Mouse (Mus musculus) hindbrain, postnatal 0 days (tissue): ENCODE measurements at regions not wholly inside any gene's neighbourhood (a gene's known extent, or its start where the extent isn't known, plus 50 kb on each side); places are given as distances from the start of the nearest gene placed in this dataset.
A peak's percentile ranks its signal among the peaks of the same experiment; 100 is the strongest.

Experiments
- ATAC-seq: fragments of 200-750 bp; cut with Nextera tagmentation; 2 replicates; pipeline ENCODE4 v1.8.0; 2017; ENCODE audit warnings: mild to moderate bottlenecking, moderate TSS enrichment, moderate library complexity
- DNase-seq: peaks from one replicate; pipeline ENCODE4 v3.0.0-alpha.2; 2015; ENCODE audit warnings: low spot score
- H3K27ac ChIP-seq: fragments of 300-500 bp; sonication (generic); 2 replicates; pipeline ENCODE4 v1.5.1; 2014; ENCODE audit warnings: mild to moderate bottlenecking
- H3K27me3 ChIP-seq: fragments of 300-500 bp; sonication (generic); 2 replicates; pipeline ENCODE4 v1.6.1; 2014; ENCODE audit warnings: low read length, mixed read lengths; ENCODE audit not compliant: insufficient read depth
- H3K36me3 ChIP-seq: fragments of 300-500 bp; sonication (generic); 2 replicates; pipeline ENCODE4 v1.6.1; 2014; ENCODE audit warnings: low read length, mixed read lengths; ENCODE audit not compliant: insufficient read depth
- H3K4me1 ChIP-seq: fragments of 300-500 bp; sonication (generic); 2 replicates; pipeline ENCODE4 v1.6.1; 2014; ENCODE audit warnings: antibody characterized with exemption, low read length, mixed read lengths; ENCODE audit not compliant: insufficient read depth
- H3K4me2 ChIP-seq: fragments of 300-500 bp; sonication (generic); 2 replicates; pipeline ENCODE4 v1.6.1; 2014; ENCODE audit warnings: low read depth, mild to moderate bottlenecking, low read length, moderate library complexity, mixed read lengths
- H3K4me3 ChIP-seq: fragments of 300-500 bp; sonication (generic); 2 replicates; pipeline ENCODE4 v1.5.1; 2014; ENCODE audit warnings: low read length
- H3K9ac ChIP-seq: fragments of 300-500 bp; sonication (generic); replicated peaks from 2 replicates; pipeline ENCODE4 v1.6.1; 2014; ENCODE audit warnings: mild to moderate bottlenecking, low read length, moderate library complexity, mixed read lengths
- H3K9me3 ChIP-seq: fragments of 300-500 bp; sonication (generic); 2 replicates; pipeline ENCODE4 v1.6.1; 2016; ENCODE audit warnings: low read length, mixed read lengths
- CTCF ChIP-seq: IDR thresholded peaks from 2 replicates; pipeline ENCODE4 v1.5.1; 2016; ENCODE audit warnings: antibody characterized with exemption, control low read depth, low read depth
- WGBS: fragments of 180-500 bp; shearing (Covaris S2); extraction: QIAGEN DNeasy Blood & Tissue Kit; methylation state at CpG from one replicate; pipeline ENCODE4 v1.1.7; 2014; 5-methylcytosine and 5-hydroxymethylcytosine counted together

- TF ChIP-seq CTCF = no peak
- no peak for DNase-seq
- no peaks in the 10 kb centered on the region for H3K9me3 ChIP-seq
- H3K4me2 ChIP-seq = no peak overlapping the region
- H3K27me3 ChIP-seq = no peaks in the 10 kb centered on the region
- H3K4me1 ChIP-seq = no peaks in the 10 kb centered on the region
- WGBS = 84% methylated on average over 2 of the region's 2 CpGs
- H3K4me3 ChIP-seq = no peak overlapping the region
- ATAC-seq = no peak
- H3K27ac ChIP-seq = no peak overlapping the region
- no peak overlapping the region for H3K9ac ChIP-seq
- H3K36me3 ChIP-seq = no peaks in the 10 kb centered on the region
These were observed 136.6 kb downstream of the Mreg start for GRCm38 (mm10) chr1:72075464-72075863.

GRCm38 (mm10) chr1:72073245-72073644, 138.9 kb downstream of the Mreg start:
- H3K27me3 ChIP-seq = no peaks in the 10 kb centered on the region
- ATAC-seq (no peak), DNase-seq (peak; percentile 24)
- H3K4me3 ChIP-seq = no peak overlapping the region
- no peak overlapping the region for H3K9ac ChIP-seq
- no peak for TF ChIP-seq CTCF
- WGBS = 73% methylated on average over 4 of the region's 4 CpGs
- no peaks in the 10 kb centered on the region for H3K4me1 ChIP-seq
- no peaks in the 10 kb centered on the region for H3K36me3 ChIP-seq
- no peak overlapping the region for H3K4me2 ChIP-seq
- H3K9me3 ChIP-seq = no peaks in the 10 kb centered on the region
- H3K27ac ChIP-seq = no peak overlapping the region

- H3K4me3 ChIP-seq = no peak overlapping the region
- H3K4me2 ChIP-seq = no peak overlapping the region
- H3K9ac ChIP-seq = no peak overlapping the region
- no peak for DNase-seq
- H3K4me1 ChIP-seq = no peaks in the 10 kb centered on the region
- no peak for ATAC-seq
- H3K9me3 ChIP-seq = no peaks in the 10 kb centered on the region
- H3K27ac ChIP-seq = no peak overlapping the region
- no peaks in the 10 kb centered on the region for H3K27me3 ChIP-seq
- TF ChIP-seq CTCF = no peak
- H3K36me3 ChIP-seq = no peaks in the 10 kb centered on the region
- WGBS = 83% methylated on average over 5 of the region's 5 CpGs
These were observed 141.6 kb downstream of the Mreg start for GRCm38 (mm10) chr1:72070489-72070888.

GRCm38 (mm10) chr1:72069056-72069455, 143.1 kb downstream of the Mreg start:
- Histone ChIP-seq H3K27ac (no peak overlapping the region), H3K4me1 (peaks cover 3% of the 10 kb centered on the region; the same call in 1 of the 2 replicates), H3K9me3 (no peaks in the 10 kb centered on the region), H3K4me2 (no peak overlapping the region), H3K27me3 (no peaks in the 10 kb centered on the region), H3K36me3 (no peaks in the 10 kb centered on the region), H3K9ac (no peak overlapping the region), H3K4me3 (no peak overlapping the region)
- peak; percentile 24; the same call in 1 of the 2 replicates for ATAC-seq
- WGBS = 24% methylated on average over 4 of the region's 4 CpGs
- peak; percentile 40 for DNase-seq
- no peak for TF ChIP-seq CTCF

- no peaks in the 10 kb centered on the region for H3K27me3 ChIP-seq
- H3K9ac ChIP-seq = no peak overlapping the region
- no peaks in the 10 kb centered on the region for H3K36me3 ChIP-seq
- peak; percentile 50 for DNase-seq
- no peak for ATAC-seq
- no peak overlapping the region for H3K4me3 ChIP-seq
- H3K4me1 ChIP-seq = peaks cover 3% of the 10 kb centered on the region; the same call in 1 of the 2 replicates
- H3K27ac ChIP-seq = no peak overlapping the region
- 34% methylated on average over 13 of the region's 13 CpGs for WGBS
- no peak for TF ChIP-seq CTCF
- no peaks in the 10 kb centered on the region for H3K9me3 ChIP-seq
- peak overlapping the region; percentile 38 for H3K4me2 ChIP-seq
These were observed 147.0 kb downstream of the Mreg start for GRCm38 (mm10) chr1:72065090-72065489.

GRCm38 (mm10) chr1:72060393-72060792, 151.7 kb downstream of the Mreg start:
- no peak for ATAC-seq
- no peak overlapping the region for H3K9ac ChIP-seq
- WGBS = 63% methylated on average over 5 of the region's 5 CpGs
- H3K27me3 ChIP-seq = no peaks in the 10 kb centered on the region
- H3K27ac ChIP-seq = no peak overlapping the region
- H3K4me3 ChIP-seq = no peak overlapping the region
- H3K9me3 ChIP-seq = no peaks in the 10 kb centered on the region
- H3K4me2 ChIP-seq = no peak overlapping the region
- H3K4me1 ChIP-seq = peaks cover 3% of the 10 kb centered on the region; the same call in 1 of the 2 replicates
- TF ChIP-seq CTCF = no peak
- no peak for DNase-seq
- no peaks in the 10 kb centered on the region for H3K36me3 ChIP-seq

- no peak overlapping the region for H3K27ac ChIP-seq
- no peak overlapping the region for H3K4me2 ChIP-seq
- ATAC-seq = no peak
- WGBS = 71% methylated on average over 7 of the region's 7 CpGs
- no peak overlapping the region for H3K4me3 ChIP-seq
- no peaks in the 10 kb centered on the region for H3K36me3 ChIP-seq
- no peaks in the 10 kb centered on the region for H3K9me3 ChIP-seq
- no peaks in the 10 kb centered on the region for H3K27me3 ChIP-seq
- no peaks in the 10 kb centered on the region for H3K4me1 ChIP-seq
- no peak for TF ChIP-seq CTCF
- H3K9ac ChIP-seq = no peak overlapping the region
- DNase-seq = no peak
These were observed 153.9 kb downstream of the Mreg start for GRCm38 (mm10) chr1:72058045-72058703.
